Mouse (Mus musculus): Measurements from ENCODE around the gene Traf3ip2. TPM values are rescaled to one million over a fixed set of nuclear protein-coding genes. Genes with fewer than 3 reads are reported as not detected.

Gene Traf3ip2
- polyA plus RNA-seq, 1 experiment from 2014 or later: 12.9 TPM

DNA sequence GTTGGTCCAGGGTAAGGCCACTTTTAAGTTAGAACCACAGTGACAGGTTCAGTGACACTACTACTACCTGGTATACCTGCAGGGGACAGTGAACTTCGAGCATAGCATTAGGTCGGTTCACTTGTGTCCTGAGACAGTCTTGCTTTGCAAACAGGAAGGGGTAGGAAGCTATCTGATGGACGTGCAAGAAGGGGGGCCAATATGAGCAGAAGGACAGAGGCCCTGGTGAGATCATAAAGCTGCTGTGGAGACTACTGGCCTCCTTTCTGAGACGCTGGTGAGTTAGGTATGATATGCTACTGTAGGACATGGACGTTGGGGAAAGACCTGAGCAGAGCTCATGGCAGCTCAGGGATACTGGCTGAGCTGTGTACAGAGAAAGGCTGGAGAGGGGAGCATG is 7.9 kb downstream of the Traf3ip2 start:
- H3K9me3 ChIP-seq (ENCODE audit: control insufficient read depth, low read length): no peaks in the 10 kb centered on the region
- H3K27ac ChIP-seq (replicated peaks; ENCODE audit: low read depth, low read length): no peak overlapping the region
- H3K27me3 ChIP-seq (replicated peaks; ENCODE audit: control insufficient read depth, insufficient read depth, low read length): no peaks in the 10 kb centered on the region
- WGBS: 85% methylated on average over 5 of the region's 5 CpGs
- DNase-seq (ENCODE audit: low spot score): no peak
- H3K4me1 ChIP-seq (ENCODE audit: control insufficient read depth, insufficient read depth, low read length): peaks cover 20% of the 10 kb centered on the region
- no peak for ATAC-seq (ENCODE audit: low read depth)
- H3K9ac ChIP-seq (ENCODE audit: low read depth, low read length): no peak overlapping the region
- H3K4me3 ChIP-seq (ENCODE audit: low read depth, low read length): no peak overlapping the region
- no peak overlapping the region for H3K4me2 ChIP-seq (ENCODE audit: low read depth, low read length)
- H3K36me3 ChIP-seq (ENCODE audit: control insufficient read depth, insufficient read depth, low read length): peaks cover 7% of the 10 kb centered on the region; the same call in 1 of the 2 replicates

DNA sequence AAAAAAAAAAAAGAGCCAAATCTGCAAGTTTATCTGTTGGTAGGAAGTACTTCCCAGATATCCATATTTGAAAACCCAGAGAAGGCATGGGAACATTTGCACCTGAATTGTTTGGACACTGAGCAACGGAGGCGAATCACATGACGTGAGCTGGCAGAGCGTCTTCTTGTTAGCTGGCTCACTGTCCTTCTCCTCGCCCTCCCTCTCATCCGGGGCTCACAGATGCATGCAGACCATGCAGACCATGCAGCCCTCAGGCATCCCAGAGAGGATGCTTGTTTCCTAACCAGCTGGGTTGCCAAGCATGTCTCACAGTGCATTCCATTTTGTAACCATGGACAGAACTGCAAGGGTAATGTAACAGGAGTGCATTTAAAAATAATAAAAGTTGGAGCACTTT is 11.1 kb downstream of the Traf3ip2 start:
- H3K36me3 ChIP-seq (ENCODE audit: control insufficient read depth, insufficient read depth, low read length): peaks cover 12% of the 10 kb centered on the region; the same call in 1 of the 2 replicates
- no peak overlapping the region for H3K4me3 ChIP-seq (ENCODE audit: low read depth, low read length)
- DNase-seq (ENCODE audit: low spot score) (no peak), ATAC-seq (ENCODE audit: low read depth) (no peak)
- no peak overlapping the region for H3K27ac ChIP-seq (replicated peaks; ENCODE audit: low read depth, low read length)
- no peak overlapping the region for H3K4me2 ChIP-seq (ENCODE audit: low read depth, low read length)
- peaks cover 26% of the 10 kb centered on the region for H3K4me1 ChIP-seq (ENCODE audit: control insufficient read depth, insufficient read depth, low read length)
- no peaks in the 10 kb centered on the region for H3K27me3 ChIP-seq (replicated peaks; ENCODE audit: control insufficient read depth, insufficient read depth, low read length)
- H3K9ac ChIP-seq (ENCODE audit: low read depth, low read length): no peak overlapping the region
- H3K9me3 ChIP-seq (ENCODE audit: control insufficient read depth, low read length): no peaks in the 10 kb centered on the region
- WGBS: 60% methylated on average over 6 of the region's 6 CpGs

DNA sequence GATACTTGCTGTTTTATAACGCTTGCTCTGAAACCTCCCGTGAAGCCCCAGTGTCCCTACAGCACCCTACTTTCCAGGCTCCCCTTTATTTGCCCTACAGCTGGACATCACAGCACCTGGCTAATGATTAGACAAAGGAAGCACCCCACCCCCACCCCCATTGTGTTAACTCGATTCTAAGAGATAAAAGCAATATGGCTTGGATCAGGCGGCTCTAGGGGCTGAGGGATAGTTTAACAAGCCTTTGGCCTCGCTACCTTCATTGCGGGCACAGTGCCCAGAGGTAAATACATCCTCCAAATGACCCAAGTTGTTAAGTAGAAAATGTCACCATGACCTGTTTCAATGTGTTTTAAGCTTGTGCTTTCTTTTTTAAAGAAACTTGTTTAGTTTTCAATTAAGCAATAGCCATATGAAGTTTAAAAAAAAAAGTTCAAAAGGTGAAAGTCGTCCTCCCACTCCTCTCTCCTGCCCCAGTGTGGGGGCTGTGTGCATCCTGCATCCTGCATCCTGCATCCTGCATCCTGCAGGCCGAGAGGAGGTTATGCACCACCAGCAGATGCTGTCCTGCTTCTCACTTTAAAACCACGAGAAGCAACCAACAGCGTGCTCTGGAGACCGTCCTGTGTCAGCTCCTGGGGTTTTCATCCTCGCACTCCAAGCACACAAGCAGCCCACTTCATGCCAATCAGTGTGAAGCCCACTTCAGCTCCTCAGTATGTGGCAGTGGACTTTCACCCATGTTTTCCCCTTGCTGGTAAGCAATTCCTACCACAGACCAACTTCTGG is 12.3 kb downstream of the Traf3ip2 start:
- peaks cover 37% of the 10 kb centered on the region for H3K4me1 ChIP-seq (ENCODE audit: control insufficient read depth, insufficient read depth, low read length)
- DNase-seq (ENCODE audit: low spot score) (no peak), ATAC-seq (ENCODE audit: low read depth) (no peak)
- H3K27me3 ChIP-seq (replicated peaks; ENCODE audit: control insufficient read depth, insufficient read depth, low read length): no peaks in the 10 kb centered on the region
- no peak overlapping the region for H3K4me3 ChIP-seq (ENCODE audit: low read depth, low read length)
- no peaks in the 10 kb centered on the region for H3K9me3 ChIP-seq (ENCODE audit: control insufficient read depth, low read length)
- peak overlapping the region; percentile 4; the same call in 1 of the 2 replicates for H3K27ac ChIP-seq (replicated peaks; ENCODE audit: low read depth, low read length)
- no peak overlapping the region for H3K9ac ChIP-seq (ENCODE audit: low read depth, low read length)
- no peak overlapping the region for H3K4me2 ChIP-seq (ENCODE audit: low read depth, low read length)
- WGBS: 49% methylated on average over 12 of the region's 12 CpGs
- peaks cover 12% of the 10 kb centered on the region; the same call in 1 of the 2 replicates for H3K36me3 ChIP-seq (ENCODE audit: control insufficient read depth, insufficient read depth, low read length)

DNA sequence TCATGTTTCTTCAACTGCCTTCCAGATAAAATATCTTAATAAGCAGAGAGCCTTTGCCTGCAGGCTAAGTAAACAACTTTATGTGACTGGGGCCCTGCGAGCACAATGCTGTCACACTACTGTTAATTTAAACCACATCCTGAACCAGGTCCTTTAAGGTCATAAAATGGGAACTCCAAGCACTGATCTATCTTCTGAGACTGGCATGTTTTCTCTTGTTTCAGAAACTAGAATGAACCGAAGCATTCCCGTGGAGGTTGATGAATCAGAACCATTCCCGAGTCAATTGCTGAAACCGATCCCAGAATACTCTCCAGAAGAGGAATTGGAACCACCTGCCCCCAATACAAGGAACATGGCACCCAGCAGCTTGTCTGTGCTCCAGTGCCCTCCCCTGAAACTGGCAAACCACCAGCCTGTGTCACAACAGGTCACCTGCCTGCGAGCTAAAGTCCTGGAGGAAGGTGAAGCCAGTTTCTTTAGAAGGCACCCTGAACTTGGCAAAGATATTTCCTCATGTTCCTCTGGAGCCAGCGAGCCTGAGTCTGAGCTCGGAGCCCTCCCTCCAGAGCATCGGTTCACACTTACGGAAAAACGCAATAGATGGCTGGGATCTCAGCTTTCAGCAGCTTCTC is 13.0 kb downstream of the Traf3ip2 start:
- Histone ChIP-seq H3K9me3 (ENCODE audit: control insufficient read depth, low read length) (no peaks in the 10 kb centered on the region), H3K4me2 (ENCODE audit: low read depth, low read length) (no peak overlapping the region), H3K4me1 (ENCODE audit: control insufficient read depth, insufficient read depth, low read length) (peaks cover 43% of the 10 kb centered on the region), H3K9ac (ENCODE audit: low read depth, low read length) (no peak overlapping the region), H3K36me3 (ENCODE audit: control insufficient read depth, insufficient read depth, low read length) (peaks cover 12% of the 10 kb centered on the region; the same call in 1 of the 2 replicates), H3K27ac (replicated peaks; ENCODE audit: low read depth, low read length) (peak overlapping the region; percentile 4), H3K4me3 (ENCODE audit: low read depth, low read length) (no peak overlapping the region), H3K27me3 (replicated peaks; ENCODE audit: control insufficient read depth, insufficient read depth, low read length) (no peaks in the 10 kb centered on the region)
- ATAC-seq (ENCODE audit: low read depth): no peak
- 31% methylated on average over 11 of the region's 11 CpGs for WGBS
- DNase-seq (ENCODE audit: low spot score): peak; percentile 48

DNA sequence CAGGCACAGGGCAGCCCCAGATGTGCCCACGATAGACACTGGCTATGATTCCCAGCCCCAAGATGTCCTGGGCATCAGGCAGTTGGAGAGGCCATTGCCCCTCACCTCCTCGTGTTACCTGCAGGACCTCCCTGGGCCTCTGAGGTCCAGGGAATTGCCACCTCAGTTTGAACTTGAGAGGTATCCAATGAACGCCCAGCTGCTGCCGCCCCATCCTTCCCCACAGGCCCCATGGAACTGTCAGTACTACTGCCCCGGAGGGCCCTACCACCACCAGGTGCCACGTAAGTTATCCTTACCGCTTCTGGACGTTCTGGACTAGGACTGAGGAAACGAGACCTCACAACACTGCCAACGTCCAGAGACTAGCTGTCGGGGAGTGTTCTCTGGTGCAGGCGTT is 13.6 kb downstream of the Traf3ip2 start:
- no peak overlapping the region for H3K9ac ChIP-seq (ENCODE audit: low read depth, low read length)
- ATAC-seq (ENCODE audit: low read depth) (no peak), DNase-seq (ENCODE audit: low spot score) (no peak)
- no peaks in the 10 kb centered on the region for H3K9me3 ChIP-seq (ENCODE audit: control insufficient read depth, low read length)
- H3K36me3 ChIP-seq (ENCODE audit: control insufficient read depth, insufficient read depth, low read length): peaks cover 7% of the 10 kb centered on the region; the same call in 1 of the 2 replicates
- H3K4me2 ChIP-seq (ENCODE audit: low read depth, low read length): no peak overlapping the region
- peak overlapping the region; percentile 4; the same call in 1 of the 2 replicates for H3K27ac ChIP-seq (replicated peaks; ENCODE audit: low read depth, low read length)
- no peaks in the 10 kb centered on the region for H3K27me3 ChIP-seq (replicated peaks; ENCODE audit: control insufficient read depth, insufficient read depth, low read length)
- peaks cover 43% of the 10 kb centered on the region for H3K4me1 ChIP-seq (ENCODE audit: control insufficient read depth, insufficient read depth, low read length)
- no peak overlapping the region for H3K4me3 ChIP-seq (ENCODE audit: low read depth, low read length)
- 85% methylated on average over 12 of the region's 12 CpGs for WGBS

DNA sequence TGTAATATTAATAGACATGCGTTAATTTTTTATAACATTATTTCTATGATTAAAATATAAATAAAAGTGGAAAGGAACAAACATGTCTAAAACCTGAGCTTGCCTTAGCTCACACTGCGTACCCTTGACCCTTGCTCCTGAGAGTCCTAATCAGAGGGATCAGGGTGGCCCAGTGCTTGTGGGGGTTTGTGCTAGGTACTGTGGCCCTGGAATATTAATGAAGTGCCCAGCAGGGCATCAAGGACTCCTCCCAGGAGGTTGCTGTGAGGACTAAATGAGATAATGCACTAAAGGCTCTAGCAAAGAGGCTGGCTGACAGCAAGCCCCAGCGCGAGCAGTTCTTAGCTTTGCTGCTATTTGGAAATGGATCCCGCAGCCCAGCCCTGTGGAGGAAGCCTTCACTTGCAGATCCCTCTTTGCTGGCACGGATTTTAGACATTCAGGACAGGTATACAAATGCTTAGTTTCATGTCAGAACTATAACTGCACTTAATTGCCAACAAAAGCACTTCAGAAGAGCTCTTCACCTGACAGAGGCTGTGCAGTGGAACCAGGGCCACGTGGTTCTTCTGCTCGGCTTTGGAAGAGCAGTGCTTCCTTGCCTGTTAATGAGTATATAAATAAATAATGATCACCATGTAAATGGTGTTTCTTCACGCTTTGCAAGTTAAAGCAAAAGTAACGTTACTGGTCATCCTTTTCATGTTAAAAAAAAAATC is 16.2 kb downstream of the Traf3ip2 start:
- peak overlapping the region; percentile 74; the same call in 1 of the 2 replicates for H3K27ac ChIP-seq (replicated peaks; ENCODE audit: low read depth, low read length)
- H3K4me1 ChIP-seq (ENCODE audit: control insufficient read depth, insufficient read depth, low read length): peaks cover 40% of the 10 kb centered on the region
- WGBS: 39% methylated on average over 10 of the region's 10 CpGs
- DNase-seq (ENCODE audit: low spot score): no peak
- H3K27me3 ChIP-seq (replicated peaks; ENCODE audit: control insufficient read depth, insufficient read depth, low read length): no peaks in the 10 kb centered on the region
- no peak overlapping the region for H3K9ac ChIP-seq (ENCODE audit: low read depth, low read length)
- ATAC-seq (ENCODE audit: low read depth): no peak
- H3K4me3 ChIP-seq (ENCODE audit: low read depth, low read length): no peak overlapping the region
- no peaks in the 10 kb centered on the region for H3K9me3 ChIP-seq (ENCODE audit: control insufficient read depth, low read length)
- H3K36me3 ChIP-seq (ENCODE audit: control insufficient read depth, insufficient read depth, low read length): peaks cover 5% of the 10 kb centered on the region; the same call in 1 of the 2 replicates
- no peak overlapping the region for H3K4me2 ChIP-seq (ENCODE audit: low read depth, low read length)

DNA sequence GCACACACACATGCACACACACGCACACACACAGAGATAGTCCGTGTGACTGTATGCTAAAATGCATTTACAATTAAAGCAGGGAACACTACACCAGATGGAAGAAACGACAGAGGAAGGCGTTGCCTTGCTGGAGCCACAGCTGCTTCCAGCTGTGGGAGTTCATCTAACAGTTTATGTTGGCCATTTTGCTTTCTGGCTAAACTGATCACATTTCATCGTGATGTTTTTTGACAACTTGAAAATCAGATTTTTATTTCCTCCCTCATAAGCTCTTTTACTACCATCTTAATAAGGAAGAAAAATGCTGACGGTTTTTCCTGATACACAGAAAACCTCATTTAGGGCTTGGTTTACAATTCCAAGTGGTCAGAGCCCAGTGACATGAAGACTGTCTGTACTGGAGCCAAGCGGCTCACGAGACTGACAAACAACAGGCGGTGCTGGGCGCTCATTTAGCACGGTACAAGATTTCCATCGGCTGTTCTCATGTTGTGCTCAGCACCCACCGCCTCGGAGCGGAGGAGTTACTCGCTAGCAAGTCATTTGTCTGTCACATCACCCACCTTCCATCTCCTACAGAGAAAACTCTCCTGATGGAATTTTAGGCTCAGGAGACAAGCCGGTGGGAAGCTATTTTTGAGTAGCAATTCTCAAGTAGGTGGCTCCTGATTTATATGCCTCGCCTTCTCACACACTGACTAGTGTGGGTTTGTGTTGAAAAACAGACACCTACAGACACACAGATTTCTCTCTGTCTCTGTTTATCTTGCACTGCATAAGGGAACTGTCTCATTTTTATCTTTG is 17.2 kb downstream of the Traf3ip2 start:
- WGBS: 33% methylated on average over 18 of the region's 18 CpGs
- Histone ChIP-seq H3K9ac (ENCODE audit: low read depth, low read length) (no peak overlapping the region), H3K4me3 (ENCODE audit: low read depth, low read length) (no peak overlapping the region), H3K4me2 (ENCODE audit: low read depth, low read length) (peak overlapping the region; percentile 29; the same call in 1 of the 2 replicates), H3K27ac (replicated peaks; ENCODE audit: low read depth, low read length) (peak overlapping the region; percentile 74), H3K4me1 (ENCODE audit: control insufficient read depth, insufficient read depth, low read length) (peaks cover 34% of the 10 kb centered on the region), H3K36me3 (ENCODE audit: control insufficient read depth, insufficient read depth, low read length) (peaks cover 10% of the 10 kb centered on the region; the same call in 1 of the 2 replicates), H3K9me3 (ENCODE audit: control insufficient read depth, low read length) (no peaks in the 10 kb centered on the region), H3K27me3 (replicated peaks; ENCODE audit: control insufficient read depth, insufficient read depth, low read length) (no peaks in the 10 kb centered on the region)
- DNase-seq (ENCODE audit: low spot score): peak; percentile 87
- peak; percentile 56; the same call in 1 of the 2 replicates for ATAC-seq (ENCODE audit: low read depth)

DNA sequence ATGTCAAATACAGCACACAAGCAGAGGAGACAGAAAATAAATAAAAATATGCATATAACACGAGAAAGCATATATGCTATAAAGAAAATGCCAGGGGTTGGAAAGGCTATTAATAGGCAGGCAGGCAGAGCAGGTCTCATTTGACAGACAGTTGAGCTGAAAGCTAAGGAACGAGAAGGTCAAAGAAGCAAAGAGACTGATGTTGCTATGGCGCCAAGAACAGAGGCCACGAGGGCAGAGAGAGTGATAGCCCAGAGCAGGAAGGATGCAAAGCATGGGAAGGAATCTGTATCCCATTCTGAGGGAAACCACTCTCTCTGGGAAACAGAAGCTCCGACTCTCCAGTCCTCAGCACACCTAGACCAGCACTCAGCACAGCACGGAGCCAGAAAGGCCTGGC is 18.1 kb downstream of the Traf3ip2 start:
- DNase-seq (ENCODE audit: low spot score) (no peak), ATAC-seq (ENCODE audit: low read depth) (no peak)
- 53% methylated on average over 6 of the region's 6 CpGs for WGBS
- H3K4me3 ChIP-seq (ENCODE audit: low read depth, low read length): no peak overlapping the region
- peaks cover 27% of the 10 kb centered on the region for H3K4me1 ChIP-seq (ENCODE audit: control insufficient read depth, insufficient read depth, low read length)
- H3K4me2 ChIP-seq (ENCODE audit: low read depth, low read length): no peak overlapping the region
- H3K27ac ChIP-seq (replicated peaks; ENCODE audit: low read depth, low read length): no peak overlapping the region
- no peaks in the 10 kb centered on the region for H3K27me3 ChIP-seq (replicated peaks; ENCODE audit: control insufficient read depth, insufficient read depth, low read length)
- no peak overlapping the region for H3K9ac ChIP-seq (ENCODE audit: low read depth, low read length)
- H3K36me3 ChIP-seq (ENCODE audit: control insufficient read depth, insufficient read depth, low read length): peaks cover 15% of the 10 kb centered on the region; the same call in 1 of the 2 replicates
- H3K9me3 ChIP-seq (ENCODE audit: control insufficient read depth, low read length): no peaks in the 10 kb centered on the region

All from embryonic facial prominence, embryonic 14.5 days (tissue).